Mouse (Mus musculus): ENCODE results near the gene Pklr. TPM values are rescaled to one million over a fixed set of nuclear protein-coding genes. Genes with fewer than 3 reads are reported as not detected.
"Not testable (repeated sequence)": the region's sequence is repeated elsewhere in the genome, so short reads cannot be mapped to it uniquely, and the experiment has no call there.

The Pklr gene
- polyA plus RNA-seq, 1 experiment from 2014 or later = not detected

- no peak overlapping the region for H3K27ac ChIP-seq (replicated peaks; ENCODE audit: low read depth, low read length)
- H3K27me3 ChIP-seq (replicated peaks; ENCODE audit: control insufficient read depth, insufficient read depth, low read length) = peaks cover 31% of the 10 kb centered on the region; the same call in 1 of the 2 replicates
- no peak overlapping the region for H3K9ac ChIP-seq (ENCODE audit: low read depth, low read length)
- H3K9me3 ChIP-seq (ENCODE audit: control insufficient read depth, low read length) = no peaks in the 10 kb centered on the region
- H3K36me3 ChIP-seq (ENCODE audit: control insufficient read depth, insufficient read depth, low read length) = no peaks in the 10 kb centered on the region
- H3K4me3 ChIP-seq (ENCODE audit: low read depth, low read length) = no peak overlapping the region
- ATAC-seq (ENCODE audit: low read depth) = no peak
- no peak overlapping the region for H3K4me2 ChIP-seq (ENCODE audit: low read depth, low read length)
- WGBS = 66% methylated on average over 14 of the region's 14 CpGs
- H3K4me1 ChIP-seq (ENCODE audit: control insufficient read depth, insufficient read depth, low read length) = peaks cover 5% of the 10 kb centered on the region; the same call in 1 of the 2 replicates
- DNase-seq (ENCODE audit: low spot score) = no peak
Measured at GRCm38 (mm10) chr3:89148567-89148966, 12.6 kb downstream of the Pklr start.

- Histone ChIP-seq H3K27ac (replicated peaks; ENCODE audit: low read depth, low read length) (no peak overlapping the region), H3K9ac (ENCODE audit: low read depth, low read length) (no peak overlapping the region), H3K4me2 (ENCODE audit: low read depth, low read length) (no peak overlapping the region), H3K27me3 (replicated peaks; ENCODE audit: control insufficient read depth, insufficient read depth, low read length) (0 out of 2 replicates have a peak, but pooled peaks cover 19% of the 10 kb centered on the region), H3K36me3 (ENCODE audit: control insufficient read depth, insufficient read depth, low read length) (no peaks in the 10 kb centered on the region), H3K9me3 (ENCODE audit: control insufficient read depth, low read length) (no peaks in the 10 kb centered on the region), H3K4me1 (ENCODE audit: control insufficient read depth, insufficient read depth, low read length) (peaks cover 5% of the 10 kb centered on the region; the same call in 1 of the 2 replicates), H3K4me3 (ENCODE audit: low read depth, low read length) (no peak overlapping the region)
- ATAC-seq (ENCODE audit: low read depth) (no peak), DNase-seq (ENCODE audit: low spot score) (no peak)
- WGBS = 73% methylated on average over 17 of the region's 17 CpGs
Measured at GRCm38 (mm10) chr3:89152084-89152835, 16.3 kb downstream of the Pklr start.

GRCm38 (mm10) chr3:89156951-89157350 is 21.0 kb downstream of the Pklr start:
- no peak overlapping the region for H3K27ac ChIP-seq (replicated peaks; ENCODE audit: low read depth, low read length)
- WGBS = 86% methylated on average over 8 of the region's 8 CpGs
- H3K27me3 ChIP-seq (replicated peaks; ENCODE audit: control insufficient read depth, insufficient read depth, low read length) = peaks cover 10% of the 10 kb centered on the region
- no peak for DNase-seq (ENCODE audit: low spot score)
- H3K4me3 ChIP-seq (ENCODE audit: low read depth, low read length) = no peak overlapping the region
- ATAC-seq (ENCODE audit: low read depth) = no peak
- H3K36me3 ChIP-seq (ENCODE audit: control insufficient read depth, insufficient read depth, low read length) = no peaks in the 10 kb centered on the region
- no peak overlapping the region for H3K9ac ChIP-seq (ENCODE audit: low read depth, low read length)
- peaks cover 15% of the 10 kb centered on the region for H3K4me1 ChIP-seq (ENCODE audit: control insufficient read depth, insufficient read depth, low read length)
- no peaks in the 10 kb centered on the region for H3K9me3 ChIP-seq (ENCODE audit: control insufficient read depth, low read length)
- no peak overlapping the region for H3K4me2 ChIP-seq (ENCODE audit: low read depth, low read length)

GRCm38 (mm10) chr3:89158651-89159050 is 22.7 kb downstream of the Pklr start:
- ATAC-seq (ENCODE audit: low read depth) (no peak), DNase-seq (ENCODE audit: low spot score) (no peak)
- Histone ChIP-seq H3K27ac (replicated peaks; ENCODE audit: low read depth, low read length) (no peak overlapping the region), H3K9me3 (ENCODE audit: control insufficient read depth, low read length) (no peaks in the 10 kb centered on the region), H3K36me3 (ENCODE audit: control insufficient read depth, insufficient read depth, low read length) (no peaks in the 10 kb centered on the region), H3K9ac (ENCODE audit: low read depth, low read length) (no peak overlapping the region), H3K4me1 (ENCODE audit: control insufficient read depth, insufficient read depth, low read length) (peaks cover 15% of the 10 kb centered on the region), H3K4me2 (ENCODE audit: low read depth, low read length) (peak overlapping the region; percentile 98; the same call in 1 of the 2 replicates), H3K4me3 (ENCODE audit: low read depth, low read length) (peak overlapping the region; percentile 63; the same call in 1 of the 2 replicates), H3K27me3 (replicated peaks; ENCODE audit: control insufficient read depth, insufficient read depth, low read length) (peaks cover 10% of the 10 kb centered on the region)
- WGBS = 22% methylated on average over 7 of the region's 7 CpGs

- H3K9ac ChIP-seq (ENCODE audit: low read depth, low read length) = peak overlapping the region; percentile 64; the same call in 1 of the 2 replicates
- H3K9me3 ChIP-seq (ENCODE audit: control insufficient read depth, low read length) = no peaks in the 10 kb centered on the region
- WGBS = 2% methylated on average over 13 of the region's 13 CpGs
- H3K4me3 ChIP-seq (ENCODE audit: low read depth, low read length) = peak overlapping the region; percentile 63
- H3K4me2 ChIP-seq (ENCODE audit: low read depth, low read length) = peak overlapping the region; percentile 98
- ATAC-seq (ENCODE audit: low read depth) (no peak), DNase-seq (ENCODE audit: low spot score) (peak; percentile 46)
- peaks cover 10% of the 10 kb centered on the region for H3K27me3 ChIP-seq (replicated peaks; ENCODE audit: control insufficient read depth, insufficient read depth, low read length)
- H3K27ac ChIP-seq (replicated peaks; ENCODE audit: low read depth, low read length) = no peak overlapping the region
- no peaks in the 10 kb centered on the region for H3K36me3 ChIP-seq (ENCODE audit: control insufficient read depth, insufficient read depth, low read length)
- peaks cover 20% of the 10 kb centered on the region for H3K4me1 ChIP-seq (ENCODE audit: control insufficient read depth, insufficient read depth, low read length)
Measured at GRCm38 (mm10) chr3:89159211-89159610, 23.3 kb downstream of the Pklr start.

GRCm38 (mm10) chr3:89159616-89160344 is 23.8 kb downstream of the Pklr start, which contains the start of gene Hcn3:
TSS of gene Hcn3 (minus strand) at chr3:89160196.
- peak within 1 kb of the TSS; percentile 64 for H3K9ac ChIP-seq (ENCODE audit: low read depth, low read length)
- no peaks in the 10 kb centered on the region for H3K36me3 ChIP-seq (ENCODE audit: control insufficient read depth, insufficient read depth, low read length)
- no peak within 1 kb of the TSS for H3K27ac ChIP-seq (replicated peaks; ENCODE audit: low read depth, low read length)
- ATAC-seq (ENCODE audit: low read depth) (peak; percentile 82), DNase-seq (ENCODE audit: low spot score) (peak; percentile 84)
- under 1% methylated on average over 26 of the region's 66 CpGs for WGBS
- H3K27me3 ChIP-seq (replicated peaks; ENCODE audit: control insufficient read depth, insufficient read depth, low read length) = peaks cover 10% of the 10 kb centered on the region
- no peaks in the 10 kb centered on the region for H3K9me3 ChIP-seq (ENCODE audit: control insufficient read depth, low read length)
- H3K4me2 ChIP-seq (ENCODE audit: low read depth, low read length) = peak within 1 kb of the TSS; percentile 98
- peak within 1 kb of the TSS; percentile 63 for H3K4me3 ChIP-seq (ENCODE audit: low read depth, low read length)
- peaks cover 20% of the 10 kb centered on the region for H3K4me1 ChIP-seq (ENCODE audit: control insufficient read depth, insufficient read depth, low read length)

GRCm38 (mm10) chr3:89161207-89161606 is 25.3 kb downstream of the Pklr start:
- H3K4me2 ChIP-seq (ENCODE audit: low read depth, low read length); DNase-seq (ENCODE audit: low spot score); H3K4me3 ChIP-seq (ENCODE audit: low read depth, low read length); H3K27ac ChIP-seq (replicated peaks; ENCODE audit: low read depth, low read length); H3K9ac ChIP-seq (ENCODE audit: low read depth, low read length); H3K36me3 ChIP-seq (ENCODE audit: control insufficient read depth, insufficient read depth, low read length); ATAC-seq (ENCODE audit: low read depth); H3K9me3 ChIP-seq (ENCODE audit: control insufficient read depth, low read length): not testable (repeated sequence)
- Histone ChIP-seq H3K27me3 (replicated peaks; ENCODE audit: control insufficient read depth, insufficient read depth, low read length) (peaks cover 10% of the 10 kb centered on the region), H3K4me1 (ENCODE audit: control insufficient read depth, insufficient read depth, low read length) (peaks cover 25% of the 10 kb centered on the region)

GRCm38 (mm10) chr3:89161786-89162185 is 25.8 kb downstream of the Pklr start:
- ATAC-seq (ENCODE audit: low read depth) (no peak), DNase-seq (ENCODE audit: low spot score) (no peak)
- Histone ChIP-seq H3K9ac (ENCODE audit: low read depth, low read length) (no peak overlapping the region), H3K9me3 (ENCODE audit: control insufficient read depth, low read length) (no peaks in the 10 kb centered on the region), H3K27ac (replicated peaks; ENCODE audit: low read depth, low read length) (no peak overlapping the region), H3K4me1 (ENCODE audit: control insufficient read depth, insufficient read depth, low read length) (peaks cover 25% of the 10 kb centered on the region), H3K36me3 (ENCODE audit: control insufficient read depth, insufficient read depth, low read length) (peaks cover 4% of the 10 kb centered on the region), H3K27me3 (replicated peaks; ENCODE audit: control insufficient read depth, insufficient read depth, low read length) (peaks cover 10% of the 10 kb centered on the region), H3K4me2 (ENCODE audit: low read depth, low read length) (no peak overlapping the region), H3K4me3 (ENCODE audit: low read depth, low read length) (no peak overlapping the region)
- 73% methylated on average over 4 of the region's 4 CpGs for WGBS
